Mouse (Mus musculus) liver, postnatal 0 days (tissue): ENCODE data around the gene Gm4792. TPM values are rescaled to one million over a fixed set of nuclear protein-coding genes. Genes with fewer than 3 reads are reported as not detected.

Experiments used
- ATAC-seq: fragments of 200-750 bp; cut with Nextera tagmentation; 2 replicates; pipeline ENCODE4 v1.8.0; 2017; ENCODE audit warnings: mild to moderate bottlenecking, moderate library complexity
- DNase-seq: peaks from one replicate; pipeline ENCODE4 v3.0.0-alpha.2; 2016
- H3K27ac ChIP-seq: fragments of 300-500 bp; sonication (generic); 2 replicates; pipeline ENCODE4 v1.5.1; 2014; ENCODE audit warnings: antibody characterized with exemption, moderate library complexity, mild to moderate bottlenecking, low read depth
- H3K27me3 ChIP-seq: fragments of 300-500 bp; sonication (generic); 2 replicates; pipeline ENCODE4 v1.6.1; 2014; ENCODE audit warnings: low read length, control low read depth, mixed read lengths; ENCODE audit not compliant: insufficient read depth
- H3K36me3 ChIP-seq: fragments of 300-500 bp; sonication (generic); replicated peaks from 2 replicates; pipeline ENCODE4 v1.6.1; 2014; ENCODE audit warnings: mild to moderate bottlenecking, control low read depth, low read length, moderate library complexity, mixed read lengths; ENCODE audit not compliant: insufficient read depth
- H3K4me1 ChIP-seq: fragments of 300-500 bp; sonication (generic); 2 replicates; pipeline ENCODE4 v1.6.1; 2014; ENCODE audit warnings: antibody characterized with exemption, mild to moderate bottlenecking, control low read depth; ENCODE audit not compliant: insufficient read depth
- H3K4me2 ChIP-seq: fragments of 300-500 bp; sonication (generic); 2 replicates; pipeline ENCODE4 v1.6.1; 2014; ENCODE audit warnings: low read depth, mild to moderate bottlenecking, low read length, moderate library complexity, mixed read lengths
- H3K4me3 ChIP-seq: fragments of 300-500 bp; sonication (generic); 2 replicates; pipeline ENCODE4 v1.5.1; 2014; ENCODE audit warnings: low read depth, low read length
- H3K9ac ChIP-seq: fragments of 300-500 bp; sonication (generic); replicated peaks from 2 replicates; pipeline ENCODE4 v1.6.1; 2014; ENCODE audit warnings: mild to moderate bottlenecking, moderate library complexity
- H3K9me3 ChIP-seq: fragments of 300-500 bp; sonication (generic); 2 replicates; pipeline ENCODE4 v1.6.1; 2016; ENCODE audit warnings: mild to moderate bottlenecking, control low read depth, low read length, mixed read lengths
- CTCF ChIP-seq: sonication (generic); IDR thresholded peaks from 2 replicates; pipeline ENCODE4 v1.5.1; 2016; ENCODE audit warnings: antibody characterized with exemption, low read depth
- EP300 ChIP-seq: IDR thresholded peaks from 2 replicates; pipeline ENCODE4 v1.6.1; 2016; ENCODE audit warnings: antibody characterized with exemption, low read depth, mild to moderate bottlenecking
- WGBS: fragments of 180-500 bp; shearing (Covaris S2); extraction: QIAGEN DNeasy Blood & Tissue Kit; methylation state at CpG from one replicate; pipeline ENCODE4 v1.1.7; 2014; ENCODE audit not compliant: insufficient replicate concordance; 5-methylcytosine and 5-hydroxymethylcytosine counted together
- polyA plus RNA-seq: library from polyadenylated mRNA; unstranded; fragments of >200 nt; fragmentation: Nextera tagmentation; extraction: Ambion mirVana; gene quantifications from 2 replicates; pipeline ENCODE4 v1.2.1, GENCODE M21; 2015

Gm4792 gene
- polyA plus RNA-seq, 1 experiment from 2014 or later = not detected

- Histone ChIP-seq H3K9ac (no peak overlapping the region), H3K27ac (no peak overlapping the region), H3K36me3 (no peaks in the 10 kb centered on the region), H3K9me3 (no peaks in the 10 kb centered on the region), H3K27me3 (no peaks in the 10 kb centered on the region), H3K4me1 (no peaks in the 10 kb centered on the region), H3K4me3 (no peak overlapping the region), H3K4me2 (no peak overlapping the region)
- TF ChIP-seq EP300 (no peak), CTCF (no peak)
- ATAC-seq (no peak), DNase-seq (no peak)
- 84% methylated on average over 13 of the region's 13 CpGs for WGBS
These were observed 35.9 kb downstream of the Gm4792 start for GRCm38 (mm10) chr10:94262646-94263045.

- no peak for TF ChIP-seq CTCF
- peak; percentile 66; the same call in 1 of the 2 replicates for TF ChIP-seq EP300
- DNase-seq (no peak), ATAC-seq (no peak)
- Histone ChIP-seq H3K27ac (no peak overlapping the region), H3K9me3 (no peaks in the 10 kb centered on the region), H3K9ac (no peak overlapping the region), H3K4me1 (no peaks in the 10 kb centered on the region), H3K36me3 (no peaks in the 10 kb centered on the region), H3K4me3 (no peak overlapping the region), H3K27me3 (no peaks in the 10 kb centered on the region), H3K4me2 (no peak overlapping the region)
- WGBS = 68% methylated on average over 1 of the region's 1 CpGs
These were observed 38.0 kb downstream of the Gm4792 start for GRCm38 (mm10) chr10:94260544-94260943.

- no peak overlapping the region for H3K27ac ChIP-seq
- H3K9me3 ChIP-seq = no peaks in the 10 kb centered on the region
- H3K36me3 ChIP-seq = no peaks in the 10 kb centered on the region
- no peaks in the 10 kb centered on the region for H3K4me1 ChIP-seq
- no peak overlapping the region for H3K9ac ChIP-seq
- ATAC-seq = no peak
- no peak overlapping the region for H3K4me2 ChIP-seq
- no peak for TF ChIP-seq EP300
- TF ChIP-seq CTCF = no peak
- no peak for DNase-seq
- no peaks in the 10 kb centered on the region for H3K27me3 ChIP-seq
- no peak overlapping the region for H3K4me3 ChIP-seq
- WGBS = 64% methylated on average over 4 of the region's 4 CpGs
These were observed 42.0 kb downstream of the Gm4792 start for GRCm38 (mm10) chr10:94256518-94256917.

- ATAC-seq (no peak), DNase-seq (no peak)
- H3K36me3 ChIP-seq = no peaks in the 10 kb centered on the region
- no peaks in the 10 kb centered on the region for H3K9me3 ChIP-seq
- H3K4me2 ChIP-seq = no peak overlapping the region
- H3K27ac ChIP-seq = no peak overlapping the region
- no peaks in the 10 kb centered on the region for H3K4me1 ChIP-seq
- no peaks in the 10 kb centered on the region for H3K27me3 ChIP-seq
- WGBS = 69% methylated on average over 6 of the region's 6 CpGs
- H3K4me3 ChIP-seq = no peak overlapping the region
- no peak for TF ChIP-seq EP300
- no peak for TF ChIP-seq CTCF
- no peak overlapping the region for H3K9ac ChIP-seq
These were observed 42.8 kb downstream of the Gm4792 start for GRCm38 (mm10) chr10:94255744-94256143.

GRCm38 (mm10) chr10:94254766-94255165 is 43.7 kb downstream of the Gm4792 start:
- H3K4me1 ChIP-seq = peaks cover 5% of the 10 kb centered on the region
- H3K9me3 ChIP-seq = no peaks in the 10 kb centered on the region
- WGBS = 69% methylated on average over 3 of the region's 3 CpGs
- H3K36me3 ChIP-seq = no peaks in the 10 kb centered on the region
- no peak for ATAC-seq
- no peaks in the 10 kb centered on the region for H3K27me3 ChIP-seq
- no peak overlapping the region for H3K27ac ChIP-seq
- TF ChIP-seq EP300 = no peak
- no peak for TF ChIP-seq CTCF
- no peak for DNase-seq
- no peak overlapping the region for H3K4me2 ChIP-seq
- no peak overlapping the region for H3K9ac ChIP-seq
- H3K4me3 ChIP-seq = no peak overlapping the region

GRCm38 (mm10) chr10:94253260-94253807 is 45.2 kb downstream of the Gm4792 start:
- Histone ChIP-seq H3K4me1 (peaks cover 9% of the 10 kb centered on the region), H3K27ac (no peak overlapping the region), H3K9ac (no peak overlapping the region), H3K4me3 (no peak overlapping the region), H3K36me3 (no peaks in the 10 kb centered on the region), H3K4me2 (no peak overlapping the region), H3K9me3 (no peaks in the 10 kb centered on the region), H3K27me3 (no peaks in the 10 kb centered on the region)
- DNase-seq = no peak
- ATAC-seq = no peak
- 78% methylated on average over 17 of the region's 17 CpGs for WGBS
- TF ChIP-seq CTCF (no peak), EP300 (no peak)
